Mouse (Mus musculus) C2C12 (cell line): ENCODE data around the gene Acot7.

Experiments
- CEBPB ChIP-seq: IDR thresholded peaks from one replicate; pipeline ENCODE4 v1.6.1; 2011; ENCODE audit warnings: low read depth, mild to moderate bottlenecking, control low read depth, moderate library complexity
- CTCF ChIP-seq: IDR thresholded peaks from one replicate; pipeline ENCODE4 v1.5.1; 2011; ENCODE audit not compliant: control insufficient read depth, insufficient read depth, insufficient read length
- FOSL1 ChIP-seq: IDR thresholded peaks from one replicate; pipeline ENCODE4 v1.8.0; 2011; ENCODE audit warnings: mild to moderate bottlenecking, low read length; ENCODE audit not compliant: poor library complexity, insufficient read depth, severe bottlenecking
- MAX ChIP-seq: IDR thresholded peaks from one replicate; pipeline ENCODE4 v1.6.1; 2011; ENCODE audit warnings: mild to moderate bottlenecking, control low read depth
- MYOD1 ChIP-seq: IDR thresholded peaks from one replicate; pipeline ENCODE4 v1.6.1; 2011; ENCODE audit warnings: low read depth; ENCODE audit not compliant: control insufficient read depth, insufficient read length
- MYOG ChIP-seq: IDR thresholded peaks from one replicate; pipeline ENCODE4 v1.6.1; 2011; ENCODE audit not compliant: control insufficient read depth, insufficient read length; ENCODE audit errors: extremely low read depth
- USF1 ChIP-seq: IDR thresholded peaks from one replicate; pipeline ENCODE4 v1.6.1; 2011; ENCODE audit warnings: low read depth, mild to moderate bottlenecking, control low read depth, moderate library complexity

DNA sequence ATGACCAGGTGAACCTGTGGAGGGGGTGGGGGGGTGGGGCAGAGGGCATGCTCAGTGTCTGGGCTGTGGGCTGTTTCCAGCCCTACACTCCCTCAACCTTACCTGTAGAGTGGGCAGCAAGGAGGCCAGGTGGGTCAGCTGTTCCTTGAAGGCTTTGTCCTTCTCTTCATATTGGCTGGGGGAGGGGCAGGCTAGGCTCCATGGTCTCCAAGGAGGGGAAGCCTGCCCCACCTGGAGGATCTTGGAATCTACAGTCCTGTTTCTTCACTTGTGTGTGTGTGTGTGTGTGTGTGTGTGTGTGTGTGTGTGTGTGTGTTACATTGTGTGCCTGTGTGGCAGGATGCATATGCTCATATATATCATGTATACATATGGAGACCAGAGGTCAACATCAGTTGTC lies 136.0 kb downstream of the Acot7 start:
- TF ChIP-seq CTCF (no peak), CEBPB (no peak), MAX (no peak), USF1 (no peak), MYOG (no peak), MYOD1 (no peak), FOSL1 (no peak)
